Mouse (Mus musculus) lung, postnatal 14 days (tissue): Measurements from ENCODE around the gene Gcm2.

ENCODE experiments used
- DNase-seq: peaks from one replicate; pipeline ENCODE4 v3.0.0; 2021

Gcm2 gene

GRCm38 (mm10) chr13:41110935-41111334 is at the start of gene Gcm2:
Gene Gcm2, minus strand, starts transcription at chr13:41111035.
- no peak for DNase-seq

- DNase-seq = no peak
Measured at GRCm38 (mm10) chr13:41158426-41158825, 47.6 kb upstream of the Gcm2 start.

GRCm38 (mm10) chr13:41153146-41153545 is 42.3 kb upstream of the Gcm2 start:
- DNase-seq = no peak

- DNase-seq = peak; percentile 76
Measured at GRCm38 (mm10) chr13:41146271-41146670, 35.4 kb upstream of the Gcm2 start.

GRCm38 (mm10) chr13:41145433-41145970 is 34.7 kb upstream of the Gcm2 start:
- DNase-seq = no peak

- DNase-seq = peak; percentile 74
Measured at GRCm38 (mm10) chr13:41134901-41135300, 24.1 kb upstream of the Gcm2 start.

- DNase-seq = no peak
Measured at GRCm38 (mm10) chr13:41129061-41129460, 18.2 kb upstream of the Gcm2 start.

GRCm38 (mm10) chr13:41128326-41128725 is 17.5 kb upstream of the Gcm2 start:
- DNase-seq = no peak

- no peak for DNase-seq
Measured at GRCm38 (mm10) chr13:41123666-41124225, 12.9 kb upstream of the Gcm2 start.

- no peak for DNase-seq
Measured at GRCm38 (mm10) chr13:41119152-41119945, 8.5 kb upstream of the Gcm2 start.

GRCm38 (mm10) chr13:41113940-41114339 is 3.1 kb upstream of the Gcm2 start, which contains the start of gene Sycp2l:
Gene Sycp2l, plus strand, starts transcription at chr13:41114307.
- no peak for DNase-seq

- no peak for DNase-seq
Measured at GRCm38 (mm10) chr13:41105541-41105940, 5.3 kb downstream of the Gcm2 start.

GRCm38 (mm10) chr13:41103841-41104525 is 6.9 kb downstream of the Gcm2 start:
- no peak for DNase-seq

- DNase-seq = no peak
Measured at GRCm38 (mm10) chr13:41100031-41100430, 10.8 kb downstream of the Gcm2 start.

GRCm38 (mm10) chr13:41098325-41098724 is 12.5 kb downstream of the Gcm2 start:
- no peak for DNase-seq

GRCm38 (mm10) chr13:41097324-41098058 is 13.3 kb downstream of the Gcm2 start:
- DNase-seq = peak; percentile 38

- DNase-seq = no peak
Measured at GRCm38 (mm10) chr13:41094160-41094559, 16.7 kb downstream of the Gcm2 start.

- no peak for DNase-seq
Measured at GRCm38 (mm10) chr13:41091271-41091670, 19.6 kb downstream of the Gcm2 start.

GRCm38 (mm10) chr13:41088746-41089145 is 22.1 kb downstream of the Gcm2 start:
- no peak for DNase-seq

GRCm38 (mm10) chr13:41085140-41085539 is 25.7 kb downstream of the Gcm2 start:
- no peak for DNase-seq

GRCm38 (mm10) chr13:41084521-41084920 is 26.3 kb downstream of the Gcm2 start:
- no peak for DNase-seq

- no peak for DNase-seq
Measured at GRCm38 (mm10) chr13:41080700-41081099, 30.1 kb downstream of the Gcm2 start.

GRCm38 (mm10) chr13:41079859-41080258 is 31.0 kb downstream of the Gcm2 start:
- no peak for DNase-seq
